Mouse (Mus musculus) brain, embryonic 14.5 days (tissue): Measurements from ENCODE around the gene Atg13. TPM values are rescaled to one million over a fixed set of nuclear protein-coding genes. Genes with fewer than 3 reads are reported as not detected.
"Not testable (repeated sequence)": the region's sequence is repeated elsewhere in the genome, so short reads cannot be mapped to it uniquely, and the experiment has no call there.

ENCODE experiments used
- DNase-seq: peaks from one replicate; pipeline ENCODE4 v3.0.0-alpha.2; 2011; ENCODE audit warnings: low read depth
- CTCF ChIP-seq: fragments of 200-500 bp; IDR thresholded peaks from 2 replicates; pipeline ENCODE4 v1.5.1; 2012; ENCODE audit warnings: inconsistent platforms, mild to moderate bottlenecking, moderate library complexity, borderline replicate concordance; ENCODE audit not compliant: insufficient read depth, insufficient read length; ENCODE audit errors: extremely low read depth
- POLR2A ChIP-seq: fragments of 200-500 bp; IDR thresholded peaks from 2 replicates; pipeline ENCODE4 v1.6.1; 2012; ENCODE audit warnings: mild to moderate bottlenecking, inconsistent platforms, borderline replicate concordance; ENCODE audit not compliant: poor library complexity, insufficient read depth, insufficient read length, severe bottlenecking; ENCODE audit errors: extremely low read depth
- polyA plus RNA-seq: library from polyadenylated mRNA; depleted of rRNA; stranded (reverse); fragments of >200 nt; gene quantifications from 2 replicates; pipeline ENCODE4 v1.2.3, GENCODE M21; 2012; rRNA removed

Atg13 gene
- polyA plus RNA-seq = 62.0 and 71.0 TPM in 2 replicates

GRCm38 (mm10) chr2:91710272-91711234 lies at the start of gene Atg13, which contains the start of gene Harbi1:
Atg13 (minus strand) TSS chr2:91710576.
Harbi1 (plus strand) TSS chr2:91710852.
- DNase-seq = peak; percentile 98
- TF ChIP-seq CTCF = no peak
- peak; percentile 78; the same call in 1 of the 2 replicates for TF ChIP-seq POLR2A

- DNase-seq = no peak
- TF ChIP-seq CTCF = no peak
- no peak for TF ChIP-seq POLR2A
These were observed 39.5 kb upstream of the Atg13 start for GRCm38 (mm10) chr2:91749811-91750261.

DNA sequence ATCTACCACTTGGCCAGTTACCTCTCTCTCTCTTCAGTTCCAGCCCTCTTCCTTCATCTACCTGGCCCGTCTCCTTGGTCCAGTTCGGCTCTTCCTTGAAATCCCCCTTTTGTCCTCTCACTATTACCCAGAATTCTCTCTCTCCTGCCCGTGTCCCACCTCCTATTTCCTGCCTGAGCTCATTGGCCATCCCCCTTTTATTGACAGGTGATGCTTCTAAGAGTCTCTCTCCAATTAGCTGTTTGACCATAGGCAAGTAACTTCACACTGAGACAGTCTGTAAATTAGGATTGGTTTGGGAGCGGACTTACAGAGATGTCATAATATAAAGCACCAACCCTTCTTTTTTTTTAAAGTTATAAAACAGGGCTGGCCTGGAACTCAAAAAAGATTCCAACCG lies 34.3 kb upstream of the Atg13 start:
- TF ChIP-seq POLR2A (no peak), CTCF (no peak)
- DNase-seq = no peak

DNA sequence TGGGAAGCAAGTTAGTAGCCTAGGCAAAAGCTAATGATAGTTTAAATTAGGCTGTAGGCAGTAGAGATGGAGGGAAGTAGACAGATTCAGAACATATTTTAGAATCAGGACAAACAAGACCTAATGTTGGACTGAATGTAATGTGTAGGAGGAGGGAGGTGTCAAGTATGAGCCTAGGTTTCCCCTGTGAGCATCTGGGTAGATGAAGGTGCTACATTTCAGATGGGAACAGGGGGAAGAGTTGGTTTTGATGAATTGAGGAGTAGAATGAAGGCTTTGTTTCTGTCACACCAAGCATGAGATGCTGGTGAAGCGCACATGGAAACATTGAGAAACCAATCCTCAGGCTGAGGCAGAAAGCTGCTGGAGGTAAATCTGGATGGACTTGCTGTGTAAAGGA lies 29.2 kb upstream of the Atg13 start:
- no peak for DNase-seq
- no peak for TF ChIP-seq POLR2A
- TF ChIP-seq CTCF = no peak

DNA sequence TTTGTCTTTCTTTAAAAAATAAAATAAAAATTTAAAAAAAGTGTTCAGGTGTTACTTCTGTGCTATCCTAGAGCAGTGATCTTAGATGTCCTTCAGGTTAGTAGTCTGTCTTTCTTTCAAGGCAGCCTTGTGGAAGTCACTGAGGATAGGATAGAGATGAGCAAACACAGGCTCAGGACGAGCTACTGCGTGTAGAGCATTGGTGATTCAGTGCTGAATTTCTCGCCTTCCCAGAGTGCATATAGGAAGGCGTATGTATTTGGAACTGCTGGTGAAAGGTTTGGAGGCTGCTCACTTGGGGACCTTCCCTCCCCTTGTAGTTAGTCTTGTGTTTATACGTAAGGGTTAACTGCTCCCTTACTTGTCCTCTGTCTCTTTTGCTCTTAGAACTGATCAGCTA lies 24.8 kb upstream of the Atg13 start:
- DNase-seq = no peak
- no peak for TF ChIP-seq CTCF
- no peak for TF ChIP-seq POLR2A

- TF ChIP-seq CTCF = no peak
- peak; percentile 49; the same call in 1 of the 2 replicates for TF ChIP-seq POLR2A
- peak; percentile 99 for DNase-seq
These were observed 19.8 kb upstream of the Atg13 start, which contains the start of gene Ambra1 for GRCm38 (mm10) chr2:91729971-91730821. Ambra1 (plus strand) TSS chr2:91730134.

DNA sequence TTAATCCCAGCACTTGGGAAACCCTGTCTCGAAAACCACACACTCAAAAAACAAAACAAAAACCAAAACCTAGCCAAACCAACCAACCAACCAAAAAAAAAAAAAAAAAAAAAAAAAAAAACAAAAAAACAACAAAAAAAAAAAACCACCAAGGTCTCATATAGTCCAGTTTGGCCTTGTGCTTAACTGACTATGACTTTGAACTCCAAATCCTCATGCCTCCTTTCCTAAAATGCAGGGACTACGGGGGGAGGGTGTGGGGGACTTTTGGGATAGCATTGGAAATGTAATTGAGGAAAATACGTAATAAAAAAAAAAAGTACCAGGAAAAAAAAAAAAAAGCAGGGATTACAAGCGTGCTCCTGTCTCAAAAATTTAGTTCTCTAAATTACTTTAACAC lies 19.2 kb upstream of the Atg13 start:
- no peak for TF ChIP-seq POLR2A
- TF ChIP-seq CTCF = no peak
- no peak for DNase-seq

DNA sequence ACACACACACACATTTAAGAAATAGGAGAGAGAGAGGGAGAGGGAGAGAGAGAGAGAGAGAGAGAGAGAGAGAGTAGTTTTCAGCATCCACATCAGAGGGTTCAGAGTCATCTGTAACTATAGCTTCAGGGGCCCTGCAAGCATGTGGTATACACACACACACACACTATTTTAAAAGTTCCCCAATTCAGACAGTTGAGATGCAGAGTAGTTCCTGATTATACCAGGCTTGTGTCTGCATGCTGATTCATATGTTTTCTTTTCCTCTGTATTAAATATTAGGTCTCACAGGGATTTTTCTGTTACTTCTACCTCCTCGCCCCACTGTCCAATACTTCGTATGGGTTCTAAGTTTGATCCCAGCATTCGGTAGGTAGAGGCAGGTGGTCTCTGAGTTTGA lies 16.6 kb upstream of the Atg13 start:
- DNase-seq = no peak

GRCm38 (mm10) chr2:91725476-91725875 lies 15.1 kb upstream of the Atg13 start:
- not testable (repeated sequence) for DNase-seq

More for the DNA sequence above, 16.6 kb upstream of the Atg13 start:
- no peak for TF ChIP-seq POLR2A
- TF ChIP-seq CTCF = no peak

GRCm38 (mm10) chr2:91724716-91725115 lies 14.3 kb upstream of the Atg13 start:
- TF ChIP-seq POLR2A = no peak
- TF ChIP-seq CTCF = no peak
- DNase-seq = no peak

DNA sequence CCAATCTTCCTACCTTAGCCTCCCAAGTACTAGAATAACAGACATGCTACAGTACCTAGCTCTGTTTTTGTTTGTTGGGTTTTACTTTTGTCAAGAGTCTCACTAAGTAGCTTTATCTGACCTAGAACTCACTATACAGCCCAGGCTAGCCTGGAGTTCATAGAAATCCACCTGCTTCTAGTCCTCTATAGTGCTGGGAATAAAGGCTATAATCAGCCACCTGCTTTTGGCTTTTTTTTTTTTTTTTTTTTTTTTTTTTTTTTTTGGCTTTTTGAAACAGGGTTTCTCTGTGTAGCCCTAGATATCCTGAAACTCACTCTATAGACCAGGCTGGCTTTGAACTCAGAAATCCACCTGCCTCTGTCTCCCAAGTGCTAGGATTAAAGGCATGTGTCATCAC lies 13.6 kb upstream of the Atg13 start:
- no peak for DNase-seq
- TF ChIP-seq CTCF (no peak), POLR2A (no peak)

DNA sequence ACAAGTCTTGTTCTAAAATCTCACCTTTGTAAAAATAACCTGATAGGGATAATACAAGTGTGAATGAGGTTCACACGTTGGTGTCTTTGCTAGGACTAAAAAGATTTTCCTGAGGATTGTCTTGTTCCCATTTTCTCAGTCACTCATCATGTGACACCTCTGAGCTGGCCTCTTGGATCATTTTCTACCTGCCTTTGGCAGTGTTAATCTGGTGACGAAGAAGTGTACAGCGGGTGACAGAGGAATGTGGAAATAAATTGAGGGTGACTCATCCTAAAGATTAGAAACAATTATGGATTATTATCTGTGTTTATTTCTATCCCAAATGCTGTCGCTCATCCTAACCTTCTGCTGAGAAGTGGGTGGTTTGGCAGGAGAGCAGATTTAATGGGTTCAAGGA lies 13.0 kb upstream of the Atg13 start:
- DNase-seq = no peak
- TF ChIP-seq POLR2A = no peak
- no peak for TF ChIP-seq CTCF
